Mouse (Mus musculus) adrenal gland, adult 2 months (tissue): ENCODE results near the gene Lgr6. TPM values are rescaled to one million over a fixed set of nuclear protein-coding genes. Genes with fewer than 3 reads are reported as not detected.
"Not testable (repeated sequence)": the region's sequence is repeated elsewhere in the genome, so short reads cannot be mapped to it uniquely, and the experiment has no call there.

Experiments used
- DNase-seq: peaks from one replicate; pipeline ENCODE4 v3.0.0; 2021
- polyA plus RNA-seq: library from polyadenylated mRNA; depleted of rRNA; stranded (reverse); fragments of >200 nt; gene quantifications from 2 replicates; pipeline ENCODE4 v1.2.3, GENCODE M21; 2012
- total RNA-seq, 2 experiments: library from RNA; stranded (reverse); gene quantifications; 2 replicates each; pipeline ENCODE4 v1.2.3; 2021

Lgr6 gene
- total and polyA plus RNA-seq, 3 experiments, result 1.8 to 3.6 (median 2.0) TPM

DNA sequence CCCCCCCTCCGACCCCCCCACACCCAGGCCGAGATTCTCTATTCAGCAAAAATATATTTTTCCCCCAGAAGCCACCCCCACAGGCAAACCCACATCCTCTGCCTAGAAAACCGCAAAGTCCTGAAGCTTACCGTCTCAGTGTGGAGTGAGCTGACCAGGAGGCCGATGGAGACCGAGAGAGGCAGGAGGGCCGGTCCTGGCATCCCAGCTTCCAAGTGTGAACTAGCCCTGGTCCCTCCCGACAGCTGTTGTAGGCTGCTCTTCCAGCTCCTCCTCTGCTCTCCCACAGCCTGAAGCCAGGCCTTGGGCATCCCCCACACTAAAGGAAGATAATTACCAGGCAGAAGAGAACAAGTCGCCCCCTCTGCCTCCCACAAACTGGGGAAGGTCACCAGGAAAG, 23.9 kb upstream of the Lgr6 start:
- no peak for DNase-seq

GRCm38 (mm10) chr1:135128011-135128441, 22.9 kb upstream of the Lgr6 start:
- DNase-seq, result no peak

DNA sequence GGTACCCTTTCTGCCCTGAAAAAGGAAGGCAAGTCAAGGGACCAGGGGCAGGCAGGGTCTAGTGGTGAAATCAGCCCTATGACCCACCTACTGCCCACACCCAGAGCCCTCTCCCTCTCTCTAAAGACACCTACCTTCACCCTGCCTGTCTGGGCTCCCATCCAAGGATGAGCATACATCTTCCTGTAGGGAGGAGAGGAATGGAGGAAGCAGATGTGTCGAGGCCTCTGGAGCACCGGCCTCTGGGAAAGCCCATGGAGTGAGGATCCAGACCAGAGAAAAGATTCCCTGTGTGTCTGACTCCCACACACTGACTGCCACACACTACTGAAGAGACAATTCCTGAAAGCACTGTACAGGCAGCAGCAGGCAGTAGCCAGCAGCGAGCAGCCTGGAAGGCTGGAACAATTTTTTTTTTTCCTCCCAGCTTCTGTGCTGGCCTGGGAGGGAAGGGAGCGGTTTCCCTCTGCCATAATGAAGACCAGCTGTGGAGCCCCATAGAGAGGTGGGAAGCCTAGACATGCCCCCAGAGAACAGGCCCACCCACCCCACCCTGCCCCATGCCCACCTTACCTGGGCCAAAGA, 21.5 kb upstream of the Lgr6 start:
- no peak for DNase-seq

DNA sequence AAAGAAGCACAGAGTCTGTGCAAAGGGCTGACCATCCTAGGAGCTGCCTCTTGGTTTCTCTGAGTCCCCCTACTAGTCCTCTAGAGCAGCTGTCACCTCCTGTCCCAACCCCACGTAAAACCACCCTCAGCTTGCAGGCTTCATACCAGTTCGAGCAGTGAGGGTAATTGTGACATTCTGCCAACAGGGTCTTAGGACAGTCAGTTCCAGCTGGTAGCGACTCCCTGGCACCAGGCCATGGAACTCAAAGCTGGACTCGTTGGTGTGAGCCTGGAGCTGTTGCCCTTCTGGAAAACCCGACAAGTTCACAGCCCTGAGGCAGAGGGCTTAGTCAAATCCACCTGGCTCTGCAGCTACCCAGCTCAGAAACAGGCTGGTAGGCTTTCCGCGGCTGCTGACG, 20.9 kb upstream of the Lgr6 start:
- DNase-seq, result no peak

DNA sequence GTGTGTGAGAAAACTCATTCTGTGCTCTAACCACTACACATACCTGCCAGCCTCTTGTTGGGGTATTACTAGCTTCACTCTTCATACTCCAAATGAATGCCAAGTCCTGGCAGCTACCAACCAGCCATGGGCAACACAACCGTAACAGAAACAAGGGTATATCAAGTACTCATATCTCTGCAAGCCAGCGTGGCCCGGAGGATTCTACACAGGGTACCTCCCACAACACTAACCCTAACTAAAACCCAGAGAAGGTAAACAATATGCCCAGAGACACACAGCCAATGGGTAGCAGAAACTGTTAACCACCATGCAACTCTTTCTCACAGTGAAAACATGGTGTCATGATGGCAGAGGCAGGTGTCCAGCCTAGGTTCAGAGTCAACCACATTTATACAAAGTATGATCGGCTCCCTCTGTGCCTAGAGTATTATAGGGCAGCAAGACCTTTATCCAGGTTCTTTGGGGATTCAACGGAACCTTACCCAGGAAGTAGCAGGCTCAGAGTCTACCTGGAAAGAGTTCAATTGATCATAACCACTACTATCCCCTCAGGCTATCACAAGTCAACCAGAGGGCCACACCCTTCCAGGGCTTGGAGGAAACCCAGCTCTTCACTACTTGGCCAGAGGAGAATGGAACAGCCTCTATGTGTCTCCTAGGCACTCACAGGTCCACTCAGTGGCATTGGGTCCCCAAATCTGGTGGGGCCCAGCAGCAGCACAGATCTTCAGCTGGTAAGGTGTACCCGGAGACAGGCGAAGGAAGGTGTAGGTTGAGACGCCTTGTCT, 19.7 kb upstream of the Lgr6 start:
- DNase-seq, result no peak

- DNase-seq, result peak; percentile 52
Measured at GRCm38 (mm10) chr1:135112661-135113060, 7.6 kb upstream of the Lgr6 start.

DNA sequence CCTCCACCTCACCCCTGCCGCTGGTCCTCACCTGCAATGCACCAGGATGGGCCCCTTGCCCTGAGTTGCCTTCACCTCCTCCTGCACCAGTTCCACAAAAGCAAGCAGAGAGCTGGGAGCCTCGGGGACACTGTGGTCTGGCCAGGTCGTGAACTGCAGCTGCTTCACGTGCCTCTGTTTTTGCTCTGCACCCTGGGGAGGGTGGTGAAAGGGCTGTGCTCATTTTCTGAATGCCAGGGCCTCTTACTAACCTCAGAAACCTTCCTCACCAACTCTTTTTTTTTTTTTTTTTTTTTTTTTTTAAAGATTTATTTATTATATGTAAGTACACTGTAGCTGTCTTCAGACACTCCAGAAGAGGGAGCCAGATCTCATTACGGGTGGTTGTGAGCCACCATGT, 6.2 kb upstream of the Lgr6 start:
- not testable (repeated sequence) for DNase-seq

- DNase-seq, result peak; percentile 58
Measured at GRCm38 (mm10) chr1:135110075-135110474, 5.0 kb upstream of the Lgr6 start.

- peak; percentile 38 for DNase-seq
Measured at GRCm38 (mm10) chr1:135108611-135109010, 3.5 kb upstream of the Lgr6 start.

- peak; percentile 64 for DNase-seq
Measured at GRCm38 (mm10) chr1:135105951-135106350, 875 bp upstream of the Lgr6 start.

GRCm38 (mm10) chr1:135100400-135100799, 4.7 kb downstream of the Lgr6 start:
- DNase-seq, result no peak

GRCm38 (mm10) chr1:135098441-135098840, 6.6 kb downstream of the Lgr6 start:
- DNase-seq, result peak; percentile 21

- no peak for DNase-seq
Measured at GRCm38 (mm10) chr1:135097441-135097840, 7.6 kb downstream of the Lgr6 start.

DNA sequence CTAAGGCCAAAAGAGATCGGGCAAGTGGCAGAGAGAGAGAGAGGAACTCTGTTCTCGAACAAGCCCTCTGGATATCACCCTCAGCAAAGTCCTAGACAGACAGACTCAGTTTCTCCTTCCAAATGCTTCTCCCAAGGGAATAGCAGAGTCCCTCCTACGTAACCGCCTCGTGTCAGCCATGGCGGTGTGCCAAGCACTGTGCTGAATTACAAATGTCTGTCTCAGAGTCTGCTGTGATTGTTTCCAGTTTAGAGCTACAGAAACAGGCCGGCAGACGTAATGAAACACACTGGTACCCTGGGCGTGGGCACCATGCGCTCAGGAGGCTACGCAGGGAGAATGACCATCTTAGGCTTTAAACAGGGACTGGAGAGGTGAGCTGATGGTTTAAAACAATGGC, 8.8 kb downstream of the Lgr6 start:
- no peak for DNase-seq

DNA sequence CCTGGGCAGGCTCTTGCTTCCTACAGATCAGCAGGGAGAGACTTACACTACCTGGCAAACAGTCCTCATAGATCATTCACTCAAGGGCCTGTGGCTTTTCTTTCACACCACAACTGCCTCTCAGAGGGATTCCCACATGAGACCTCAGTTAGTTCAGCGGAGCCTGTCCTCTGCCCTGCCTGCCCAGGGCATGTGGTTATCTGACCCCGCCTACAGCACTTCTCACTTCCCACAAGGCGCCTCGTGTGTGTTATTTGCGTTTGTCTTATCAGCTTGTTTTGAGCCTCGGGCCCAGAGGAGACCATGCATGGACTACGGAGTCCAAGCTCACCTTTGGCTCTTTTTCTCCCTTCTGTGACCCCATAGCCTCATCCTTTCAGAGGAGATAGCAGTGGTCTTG, 9.9 kb downstream of the Lgr6 start:
- no peak for DNase-seq

GRCm38 (mm10) chr1:135094723-135095122, 10.4 kb downstream of the Lgr6 start:
- DNase-seq, result no peak

DNA sequence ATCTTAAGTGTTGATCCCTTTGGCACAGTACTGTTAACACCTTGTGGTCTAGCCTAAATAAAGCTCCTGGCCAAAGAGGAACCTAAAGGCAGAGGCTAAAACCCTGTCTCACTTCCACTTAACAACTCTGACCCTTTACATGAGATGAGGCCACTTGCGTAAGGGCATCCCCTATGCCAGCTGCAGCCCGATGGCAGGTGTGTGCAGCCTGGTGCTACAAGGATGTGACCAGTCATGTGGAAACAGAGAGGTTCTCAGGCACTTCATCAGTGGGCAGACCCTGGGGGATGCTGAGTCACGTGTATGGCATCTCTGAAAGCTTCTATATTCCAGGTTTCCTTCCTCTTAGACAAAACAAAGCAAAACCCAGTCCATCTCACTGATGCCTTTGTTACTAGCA, 14.2 kb downstream of the Lgr6 start:
- no peak for DNase-seq

GRCm38 (mm10) chr1:135089626-135090025, 15.4 kb downstream of the Lgr6 start:
- no peak for DNase-seq

GRCm38 (mm10) chr1:135087414-135087813, 17.7 kb downstream of the Lgr6 start:
- DNase-seq, result no peak

DNA sequence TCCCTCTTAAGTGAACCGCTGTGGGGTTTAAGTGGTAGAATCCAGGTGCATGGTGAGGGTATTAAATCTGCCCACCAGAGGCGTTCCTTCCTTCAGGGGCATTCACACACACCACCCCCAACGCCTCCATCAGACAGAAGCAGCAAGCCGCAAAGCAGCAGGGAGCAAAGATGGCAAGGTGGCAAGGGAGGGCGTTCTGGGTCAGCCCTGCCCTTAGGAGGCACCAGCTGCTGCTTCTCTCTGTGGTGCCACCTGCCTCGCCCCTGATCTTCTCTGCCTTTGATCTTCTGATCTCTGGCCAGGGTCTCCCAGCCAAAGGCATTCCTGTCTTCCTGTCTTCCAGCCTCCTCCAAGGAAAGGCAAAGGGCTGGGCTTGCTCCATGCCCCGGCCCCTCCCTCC, 19.1 kb downstream of the Lgr6 start:
- no peak for DNase-seq

GRCm38 (mm10) chr1:135085296-135085871, 19.7 kb downstream of the Lgr6 start:
- DNase-seq, result no peak

GRCm38 (mm10) chr1:135083465-135083864, 21.6 kb downstream of the Lgr6 start:
- DNase-seq, result peak; percentile 62

DNA sequence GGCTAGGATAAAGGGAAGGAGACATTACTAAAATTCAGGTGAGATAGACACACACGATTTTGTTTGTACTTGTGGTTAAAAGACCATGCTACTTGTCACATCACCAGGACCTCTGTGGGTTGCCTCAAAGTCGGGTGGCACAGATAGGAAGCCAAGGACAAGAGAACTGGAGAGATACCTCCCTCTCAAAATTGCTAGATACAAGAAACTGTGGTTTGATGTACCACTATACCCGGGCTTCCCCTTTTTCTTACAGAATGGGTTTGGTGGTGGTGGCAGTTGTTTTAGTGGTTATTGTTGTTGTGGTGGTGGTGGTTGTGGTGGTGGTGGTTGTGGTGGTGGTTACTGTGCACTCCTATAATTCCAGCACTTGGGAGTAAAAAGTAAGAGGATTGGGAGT, 22.8 kb downstream of the Lgr6 start:
- DNase-seq, result no peak

- DNase-seq, result no peak
Measured at GRCm38 (mm10) chr1:135079021-135079420, 26.1 kb downstream of the Lgr6 start.
